Mouse (Mus musculus) lung, postnatal 0 days (tissue): ENCODE data around the gene Atg4b.

Source experiments
- CTCF ChIP-seq: IDR thresholded peaks from 2 replicates; pipeline ENCODE4 v1.5.1; 2016; ENCODE audit warnings: antibody characterized with exemption, mild to moderate bottlenecking
- EP300 ChIP-seq: IDR thresholded peaks from 2 replicates; pipeline ENCODE4 v1.6.1; 2016; ENCODE audit warnings: antibody characterized with exemption, mild to moderate bottlenecking, control low read depth

DNA sequence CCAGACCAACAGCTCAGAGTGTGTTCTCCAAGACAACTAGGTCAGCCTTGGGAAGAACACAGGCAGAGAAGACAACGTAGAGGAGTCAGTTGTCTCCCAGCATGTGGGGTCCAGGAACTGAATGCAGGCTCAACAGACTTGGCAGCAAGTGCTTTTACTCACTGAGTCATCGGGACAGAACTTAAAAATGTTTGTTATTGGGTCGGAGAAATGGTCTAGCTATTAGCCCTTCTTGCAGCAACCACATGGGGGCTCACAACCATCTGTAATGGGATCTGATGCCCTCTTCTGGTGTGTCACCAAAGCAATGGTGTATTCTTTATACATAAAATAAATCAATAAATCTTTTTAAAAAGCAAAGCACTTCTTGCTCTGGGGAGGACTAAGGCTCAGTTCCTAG lies 25.2 kb upstream of the Atg4b start:
- TF ChIP-seq EP300 (no peak), CTCF (peak; percentile 50)
